In genomic region chr5:107717871-107718361, GRCm38 (mm10) we compare ENCODE assay signal across 13 mouse cellular contexts. TPM values are rescaled to one million over a fixed set of nuclear protein-coding genes. Genes with fewer than 3 reads are reported as not detected.
DNase-seq lines count a peak whose midpoint lies in the region; ATAC-seq and TF ChIP-seq lines count a peak whose summit lies in the region.
"Had no signal": no experiment of that assay in that cellular context is flagged by ENCODE, and none has a peak within 500 bp of the region (broad histone marks: within the 10 kb centered on the region; RNA-seq: fewer than 3 reads in every experiment).

No protein-coding gene starts in this region.

- H3K4me1 ChIP-seq in hindbrain, embryonic 11.5 days (replicated peaks; ENCODE audit: control insufficient read depth, insufficient read depth, low read length), result peaks cover 6% of the 10 kb centered on the region
- H3K4me1 ChIP-seq in hindbrain, embryonic 14.5 days (replicated peaks; ENCODE audit: control insufficient read depth, insufficient read depth, low read length), result peaks cover 8% of the 10 kb centered on the region; the same call in 1 of the 2 replicates
- H3K4me1 ChIP-seq in thymus, adult 2 months (replicated peaks; ENCODE audit: control insufficient read depth, insufficient read depth, low read length), result peaks cover 47% of the 10 kb centered on the region
- H3K4me1 ChIP-seq in intestine, embryonic 15.5 days (replicated peaks), result peaks cover 16% of the 10 kb centered on the region
- peaks cover 12% of the 10 kb centered on the region for H3K4me1 ChIP-seq in forebrain, embryonic 12.5 days

- ATAC-seq in hindbrain, embryonic 11.5 days (ENCODE audit: low FRiP score), result no peak
- ATAC-seq in hindbrain, embryonic 14.5 days (ENCODE audit: low FRiP score), result no peak
- ATAC-seq in CD4-positive, CD25-positive, alpha-beta regulatory T cell, adult 4 months, result peak; percentile 86
- no peak for ATAC-seq in intestine, embryonic 15.5 days
- no peak for ATAC-seq in forebrain, embryonic 12.5 days (ENCODE audit: low FRiP score)

- no peak for TF ChIP-seq CTCF in thymus, adult 2 months (IDR thresholded peaks at IDR 0.05; ENCODE audit: borderline replicate concordance, control insufficient read depth, extremely low read depth, insufficient read depth, low read length, poor library complexity)

- no peak for TF ChIP-seq POLR2A in thymus, adult 2 months (IDR thresholded peaks at IDR 0.05; ENCODE audit: control insufficient read depth, extremely low read depth, insufficient read depth, low read length, poor library complexity)

- H3K9me3 ChIP-seq in hindbrain, embryonic 11.5 days (ENCODE audit: control insufficient read depth, low read length), result no peaks in the 10 kb centered on the region
- no peaks in the 10 kb centered on the region for H3K9me3 ChIP-seq in hindbrain, embryonic 14.5 days (ENCODE audit: control insufficient read depth, low read length)
- no peaks in the 10 kb centered on the region for H3K9me3 ChIP-seq in intestine, embryonic 15.5 days
- no peaks in the 10 kb centered on the region for H3K9me3 ChIP-seq in forebrain, embryonic 12.5 days
- H3K9me3 ChIP-seq: hindbrain, embryonic 12.5 days had no signal

- no peak overlapping the region for H3K27ac ChIP-seq in hindbrain, embryonic 11.5 days (ENCODE audit: low read depth, low read length)
- no peak overlapping the region for H3K27ac ChIP-seq in hindbrain, embryonic 14.5 days
- H3K27ac ChIP-seq in thymus, adult 2 months (ENCODE audit: control insufficient read depth, insufficient read depth, low read length), result peak overlapping the region; percentile 87
- H3K27ac ChIP-seq in intestine, embryonic 15.5 days, result no peak overlapping the region
- H3K27ac ChIP-seq in forebrain, embryonic 12.5 days, result no peak overlapping the region
- H3K27ac ChIP-seq: hindbrain, embryonic 12.5 days had no signal

- DNase-seq in hindbrain, embryonic 11.5 days (ENCODE audit: low spot score), result peak; percentile 11
- DNase-seq in hindbrain, embryonic 14.5 days (ENCODE audit: low spot score), result no peak
- peak; percentile 64 for DNase-seq in induced T-regulatory cell, adult 2 months (ENCODE audit: low read depth)
- peak; percentile 87 for DNase-seq in thymus, adult 2 months
- no peak for DNase-seq in layer of hippocampus, adult 8-10 months (ENCODE audit: low spot score in 2 of 2)
- DNase-seq: cerebellum, adult 18-20 months; kidney, adult 8-10 months; left cerebral cortex, postnatal 4 days had no signal

- no peak overlapping the region for H3K4me3 ChIP-seq in hindbrain, embryonic 11.5 days (ENCODE audit: low read depth, low read length)
- H3K4me3 ChIP-seq in hindbrain, embryonic 14.5 days (replicated peaks; ENCODE audit: low read length), result no peak overlapping the region
- H3K4me3 ChIP-seq in thymus, adult 2 months (ENCODE audit: control insufficient read depth, insufficient read depth, low read length), result no peak overlapping the region
- H3K4me3 ChIP-seq in intestine, embryonic 15.5 days (replicated peaks), result no peak overlapping the region
- H3K4me3 ChIP-seq in forebrain, embryonic 12.5 days (replicated peaks), result no peak overlapping the region
- H3K4me3 ChIP-seq: hindbrain, embryonic 12.5 days; megakaryocyte, embryonic 14.5 days had no signal

- 14% methylated on average over 11 of the region's 11 CpGs for WGBS in hindbrain, embryonic 11.5 days
- 16% methylated on average over 11 of the region's 11 CpGs for WGBS in hindbrain, embryonic 14.5 days
- WGBS in thymus, adult 2 months, result 3% methylated on average over 11 of the region's 11 CpGs
- 16% methylated on average over 11 of the region's 11 CpGs for WGBS in intestine, embryonic 15.5 days
- WGBS in forebrain, embryonic 12.5 days, result 11% methylated on average over 11 of the region's 11 CpGs

- H3K4me2 ChIP-seq in hindbrain, embryonic 11.5 days (replicated peaks; ENCODE audit: low read depth, low read length), result no peak overlapping the region
- H3K4me2 ChIP-seq in hindbrain, embryonic 14.5 days (replicated peaks), result no peak overlapping the region
- no peak overlapping the region for H3K4me2 ChIP-seq in intestine, embryonic 15.5 days (replicated peaks)
- H3K4me2 ChIP-seq in forebrain, embryonic 12.5 days, result no peak overlapping the region
- H3K4me2 ChIP-seq: hindbrain, embryonic 12.5 days had no signal

- no peaks in the 10 kb centered on the region for H3K36me3 ChIP-seq in hindbrain, embryonic 11.5 days (ENCODE audit: control insufficient read depth, insufficient read depth, low read length)
- no peaks in the 10 kb centered on the region for H3K36me3 ChIP-seq in hindbrain, embryonic 14.5 days (replicated peaks; ENCODE audit: control insufficient read depth, insufficient read depth)
- H3K36me3 ChIP-seq in thymus, adult 2 months (ENCODE audit: control insufficient read depth, insufficient read depth, low read length), result peaks cover 37% of the 10 kb centered on the region
- no peaks in the 10 kb centered on the region for H3K36me3 ChIP-seq in intestine, embryonic 15.5 days
- no peaks in the 10 kb centered on the region for H3K36me3 ChIP-seq in forebrain, embryonic 12.5 days (replicated peaks)
- H3K36me3 ChIP-seq: hindbrain, embryonic 12.5 days had no signal

- H3K27me3 ChIP-seq in hindbrain, embryonic 11.5 days (ENCODE audit: control insufficient read depth, insufficient read depth, low read length), result peaks cover 59% of the 10 kb centered on the region
- peaks cover 78% of the 10 kb centered on the region for H3K27me3 ChIP-seq in hindbrain, embryonic 14.5 days (ENCODE audit: control insufficient read depth, insufficient read depth, low read length)
- H3K27me3 ChIP-seq in thymus, adult 2 months (ENCODE audit: control insufficient read depth, insufficient read depth, low read length), result no peaks in the 10 kb centered on the region
- peaks cover 48% of the 10 kb centered on the region for H3K27me3 ChIP-seq in intestine, embryonic 15.5 days (replicated peaks)
- peaks cover 83% of the 10 kb centered on the region for H3K27me3 ChIP-seq in forebrain, embryonic 12.5 days

- no peak overlapping the region for H3K9ac ChIP-seq in hindbrain, embryonic 11.5 days (ENCODE audit: low read depth, low read length)
- no peak overlapping the region for H3K9ac ChIP-seq in hindbrain, embryonic 14.5 days
- no peak overlapping the region for H3K9ac ChIP-seq in intestine, embryonic 15.5 days
- no peak overlapping the region for H3K9ac ChIP-seq in forebrain, embryonic 12.5 days
- H3K9ac ChIP-seq: hindbrain, embryonic 12.5 days had no signal

RNA-seq across cellular contexts. Expression of gene Gfi1, which starts 7.9 kb away (rescaled TPM):
- 0.07 and 0.12 TPM in 2 replicates for polyA plus RNA-seq in hindbrain, embryonic 11.5 days (2014; fragmentation: Nextera tagmentation; extraction: Ambion mirVana)
- polyA plus RNA-seq in hindbrain, embryonic 14.5 days (2014; fragmentation: Nextera tagmentation; extraction: Ambion mirVana), result 0.08 TPM in 1 of 2 replicates, not detected in the other
- 1 to 10 TPM; 2.5 to 6.1 TPM for polyA plus RNA-seq in CD4-positive, CD25-positive, alpha-beta regulatory T cell, adult 4 months (2017; shearing (Covaris generic))
- polyA plus RNA-seq in thymus, adult 2 months (2012; rRNA removed), result 191 and 219 TPM in 2 replicates
- polyA plus RNA-seq in intestine, embryonic 15.5 days (2015; fragmentation: Nextera tagmentation; extraction: Ambion mirVana), result 1.2 and 2.2 TPM in 2 replicates
- total RNA-seq in layer of hippocampus, adult 8-10 months (2022), result not detected
- 0.09 TPM in 1 of 2 replicates, not detected in the other for polyA plus RNA-seq in forebrain, embryonic 12.5 days (2016; fragmentation: Nextera tagmentation; extraction: Ambion mirVana)
- polyA plus RNA-seq: hindbrain, embryonic 12.5 days had no signal

Comparison
In these comparisons a context has a peak if more than half of its experiments do, and no peak if none do; other contexts are left out.
1. DNase-seq: peak in hindbrain, embryonic 11.5 days (single experiment), induced T-regulatory cell, adult 2 months (single experiment) and thymus, adult 2 months (single experiment); none in hindbrain, embryonic 14.5 days (single experiment) and layer of hippocampus, adult 8-10 months (0 of 2).
2. RNA of gene Gfi1, which starts 7.9 kb away (polyA plus RNA-seq): 191 to 219 TPM in thymus, adult 2 months; 2.5 to 6.1 TPM in CD4-positive, CD25-positive, alpha-beta regulatory T cell, adult 4 months, 1.2 to 2.2 TPM in intestine, embryonic 15.5 days, 0.07 to 0.12 TPM in hindbrain, embryonic 11.5 days, 0.08 TPM in hindbrain, embryonic 14.5 days and 0.09 TPM in forebrain, embryonic 12.5 days; every median in the first group is over 10 times any median in the second.